Comparison of ENCODE assay signal across 9 mouse cellular contexts in genomic region chr13:51328131-51328970, GRCm38 (mm10).
DNase-seq lines count a peak whose midpoint lies in the region; ATAC-seq lines count a peak whose summit lies in the region.
"Had no signal": no experiment of that assay in that cellular context is flagged by ENCODE, and none has a peak within 500 bp of the region (broad histone marks: within the 10 kb centered on the region; RNA-seq: fewer than 3 reads in every experiment).

No protein-coding gene starts in this region.

- H3K36me3 ChIP-seq in embryonic facial prominence, embryonic 11.5 days (replicated peaks; ENCODE audit: control insufficient read depth, insufficient read depth, low read depth, low read length) = no peaks in the 10 kb centered on the region
- no peaks in the 10 kb centered on the region for H3K36me3 ChIP-seq in heart, embryonic 15.5 days
- H3K36me3 ChIP-seq: G1E had no signal

- H3K9ac ChIP-seq in embryonic facial prominence, embryonic 11.5 days (replicated peaks; ENCODE audit: low read length) = no peak overlapping the region
- H3K9ac ChIP-seq in heart, embryonic 15.5 days = no peak overlapping the region

- 55% methylated on average over 15 of the region's 15 CpGs for WGBS in embryonic facial prominence, embryonic 11.5 days
- 29% methylated on average over 15 of the region's 15 CpGs for WGBS in heart, embryonic 15.5 days

- 0 out of 2 replicates have a peak, but pooled peaks have one; percentile 30 for ATAC-seq in embryonic facial prominence, embryonic 11.5 days (replicated peaks; ENCODE audit: insufficient number of reproducible peaks, low FRiP score, low TSS enrichment, low read depth)
- peak; percentile 68 for ATAC-seq in heart, embryonic 15.5 days (replicated peaks; ENCODE audit: insufficient number of reproducible peaks, insufficient read depth, low FRiP score, low read depth)
- no peak for ATAC-seq in inflammation-experienced regulatory T-cells, adult 6 months

- H3K4me2 ChIP-seq in embryonic facial prominence, embryonic 11.5 days (ENCODE audit: low read depth, low read length) = no peak overlapping the region
- H3K4me2 ChIP-seq in heart, embryonic 15.5 days = peak overlapping the region; percentile 29

- H3K4me3 ChIP-seq in embryonic facial prominence, embryonic 11.5 days (ENCODE audit: low read depth, low read length) = no peak overlapping the region
- H3K4me3 ChIP-seq in heart, embryonic 15.5 days = no peak overlapping the region

- no peaks in the 10 kb centered on the region; the same call in 1 of the 2 replicates for H3K4me1 ChIP-seq in embryonic facial prominence, embryonic 11.5 days (ENCODE audit: control insufficient read depth, insufficient read depth, low read length)
- peaks cover 20% of the 10 kb centered on the region for H3K4me1 ChIP-seq in heart, embryonic 15.5 days (replicated peaks)

- DNase-seq in layer of hippocampus, adult 11-12 months (ENCODE audit: low spot score) = peak; percentile 21
- DNase-seq in layer of hippocampus, postnatal 10 days (ENCODE audit: low spot score in 2 of 2) = no peak
- no peak for DNase-seq in embryonic facial prominence, embryonic 11.5 days (ENCODE audit: low spot score)
- DNase-seq in layer of hippocampus, adult 9-11 months = peak; percentile 44
- peak; percentile 41 for DNase-seq in ovary, postnatal 14 days (ENCODE audit: low spot score)
- no peak for DNase-seq in spleen, postnatal 14 days (ENCODE audit: low spot score in 2 of 2)

- 0 out of 2 replicates have a peak overlapping the region, but pooled peaks have one; percentile 17 for H3K27ac ChIP-seq in embryonic facial prominence, embryonic 11.5 days (replicated peaks; ENCODE audit: low read depth, low read length)
- H3K27ac ChIP-seq in heart, embryonic 15.5 days = peak overlapping the region; percentile 49

- no peaks in the 10 kb centered on the region for H3K27me3 ChIP-seq in embryonic facial prominence, embryonic 11.5 days (ENCODE audit: control insufficient read depth, insufficient read depth, low read length)
- H3K27me3 ChIP-seq in heart, embryonic 15.5 days = no peaks in the 10 kb centered on the region

- H3K9me3 ChIP-seq in embryonic facial prominence, embryonic 11.5 days (replicated peaks; ENCODE audit: control insufficient read depth, low read length) = no peaks in the 10 kb centered on the region
- H3K9me3 ChIP-seq in heart, embryonic 15.5 days (replicated peaks) = no peaks in the 10 kb centered on the region

Comparison
In these comparisons a context has a peak if more than half of its experiments do, and no peak if none do; other contexts are left out.
1. DNase-seq: peak in layer of hippocampus, adult 11-12 months (single experiment), layer of hippocampus, adult 9-11 months (single experiment) and ovary, postnatal 14 days (single experiment); none in layer of hippocampus, postnatal 10 days (0 of 2), embryonic facial prominence, embryonic 11.5 days (single experiment) and spleen, postnatal 14 days (0 of 2).